Mouse (Mus musculus) cerebellum, postnatal 4 days (tissue): Measurements from ENCODE around the gene C130050O18Rik.

Experiments
- DNase-seq, 2 experiments: peaks; one replicate each; pipeline ENCODE4 v3.0.0; 2022; ENCODE audit warnings: low spot score in 2 of 2, mixed read lengths in 1 of 2

The C130050O18Rik gene

DNA sequence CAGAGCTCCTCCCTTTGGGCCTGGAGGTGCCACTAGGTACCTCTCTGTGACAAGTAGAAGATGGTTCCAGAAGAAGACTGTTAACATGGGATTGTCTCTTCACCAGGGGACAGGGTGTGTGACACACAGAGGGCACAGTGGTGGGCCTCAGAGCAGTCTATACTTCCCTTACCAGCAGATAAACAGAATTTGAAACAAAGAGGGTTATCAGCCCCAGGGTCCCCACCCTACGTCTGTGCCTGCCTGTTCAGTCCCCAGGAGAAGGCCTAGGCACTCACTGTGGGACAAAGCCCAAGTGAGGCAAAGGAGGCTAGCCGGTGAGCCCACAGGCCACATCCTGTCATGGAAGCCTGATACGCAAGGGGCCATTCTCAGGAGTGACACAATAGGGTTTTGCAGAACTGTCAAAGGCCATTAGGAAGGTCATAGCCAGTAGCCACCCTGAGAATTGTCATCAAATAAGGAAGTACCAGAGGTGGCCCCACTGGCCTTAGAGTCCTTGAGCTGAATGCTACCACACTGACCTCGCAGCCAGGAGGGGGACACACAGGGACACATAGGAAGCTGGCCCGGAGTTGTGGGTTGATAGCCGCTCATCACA, at the start of gene C130050O18Rik:
Gene C130050O18Rik, plus strand, starts transcription at position 480 of the 601 bp plus-strand sequence.
- no peak for DNase-seq

GRCm38 (mm10) chr5:139358653-139359052, 46.4 kb upstream of the C130050O18Rik start:
- DNase-seq = no peak

GRCm38 (mm10) chr5:139359244-139359643, 45.8 kb upstream of the C130050O18Rik start:
- DNase-seq = no peak

GRCm38 (mm10) chr5:139363858-139364257, 41.2 kb upstream of the C130050O18Rik start:
- no peak for DNase-seq

- DNase-seq = peak; percentile 95 to 96
These were observed 40.7 kb upstream of the C130050O18Rik start for GRCm38 (mm10) chr5:139364260-139364910.

- no peak for DNase-seq
These were observed 40.0 kb upstream of the C130050O18Rik start for GRCm38 (mm10) chr5:139364911-139365571.

- DNase-seq = no peak
These were observed 39.3 kb upstream of the C130050O18Rik start for GRCm38 (mm10) chr5:139365827-139366226.

- no peak for DNase-seq
These were observed 38.6 kb upstream of the C130050O18Rik start for GRCm38 (mm10) chr5:139366484-139366883.

GRCm38 (mm10) chr5:139367884-139368458, 37.1 kb upstream of the C130050O18Rik start:
- DNase-seq = no peak

GRCm38 (mm10) chr5:139368638-139369320, 36.3 kb upstream of the C130050O18Rik start:
- DNase-seq = no peak

DNA sequence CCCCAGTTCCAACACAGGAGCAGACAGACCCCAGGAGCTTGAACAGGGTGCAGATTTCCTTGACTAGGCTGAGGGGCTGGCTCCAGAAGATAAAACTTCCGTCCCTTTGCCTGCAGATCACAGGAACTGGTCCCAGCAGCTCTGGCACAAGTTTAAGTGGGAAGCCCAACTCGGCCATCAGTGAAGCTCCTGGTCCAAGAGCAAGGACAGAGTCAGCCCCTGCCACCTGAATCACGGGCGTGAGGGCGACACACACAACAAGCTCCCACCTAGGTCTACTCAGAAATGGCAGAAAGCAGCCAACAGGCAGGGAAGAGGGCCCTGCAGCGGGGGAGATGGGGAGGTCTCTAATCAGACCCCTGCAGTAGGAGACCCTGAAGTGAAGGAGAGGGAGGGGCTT, 34.7 kb upstream of the C130050O18Rik start:
- DNase-seq = no peak

GRCm38 (mm10) chr5:139371118-139371517, 34.0 kb upstream of the C130050O18Rik start:
- DNase-seq = no peak

GRCm38 (mm10) chr5:139371631-139372401, 33.3 kb upstream of the C130050O18Rik start:
- peak; percentile 82 to 91 for DNase-seq

DNA sequence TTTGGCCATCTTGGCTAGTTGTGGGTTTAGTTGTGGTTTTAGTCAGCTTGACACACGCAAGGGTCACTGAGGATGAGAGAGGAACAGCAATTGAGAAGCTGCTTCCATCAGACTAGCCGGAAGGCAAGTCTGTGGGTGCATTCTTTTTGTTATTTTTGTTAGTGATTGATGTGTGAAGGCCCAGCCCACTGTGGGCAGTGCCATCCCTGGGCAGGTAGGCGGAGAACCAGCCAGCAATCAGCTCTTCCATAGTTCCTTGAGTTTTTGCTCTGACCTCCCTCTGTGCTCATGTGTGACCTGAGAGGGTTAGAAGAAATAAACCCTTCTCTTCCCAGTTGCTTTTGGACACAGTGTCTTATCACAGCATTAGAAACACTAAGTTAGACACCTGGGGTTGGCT, 32.0 kb upstream of the C130050O18Rik start:
- no peak for DNase-seq

DNA sequence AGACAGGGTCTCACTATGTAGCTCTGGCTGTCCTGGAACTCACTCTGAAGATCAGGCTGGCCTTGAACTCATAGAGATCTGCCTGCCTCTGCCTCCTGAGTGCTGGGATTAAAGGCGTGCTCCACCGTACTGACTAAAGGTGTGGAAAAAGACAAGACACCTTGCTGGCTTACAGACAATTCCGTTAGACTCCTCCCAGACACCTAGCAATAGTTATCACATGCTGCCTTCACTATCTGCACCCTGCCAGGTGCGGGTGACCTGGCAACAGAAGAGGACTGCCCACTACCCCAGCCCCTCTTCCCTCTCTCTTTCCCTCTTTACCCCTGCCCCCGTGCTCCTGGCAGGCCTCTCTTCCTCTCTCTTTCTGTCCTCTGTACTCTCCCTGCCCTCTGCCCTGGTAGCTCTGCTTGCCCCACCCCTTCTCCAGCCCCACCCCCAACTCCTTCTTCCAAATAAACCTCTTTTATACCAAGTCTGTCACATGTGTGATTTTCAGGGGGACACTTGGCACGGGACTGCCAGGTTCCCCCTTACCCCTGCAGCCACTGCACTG, 31.1 kb upstream of the C130050O18Rik start:
- DNase-seq = no peak

DNA sequence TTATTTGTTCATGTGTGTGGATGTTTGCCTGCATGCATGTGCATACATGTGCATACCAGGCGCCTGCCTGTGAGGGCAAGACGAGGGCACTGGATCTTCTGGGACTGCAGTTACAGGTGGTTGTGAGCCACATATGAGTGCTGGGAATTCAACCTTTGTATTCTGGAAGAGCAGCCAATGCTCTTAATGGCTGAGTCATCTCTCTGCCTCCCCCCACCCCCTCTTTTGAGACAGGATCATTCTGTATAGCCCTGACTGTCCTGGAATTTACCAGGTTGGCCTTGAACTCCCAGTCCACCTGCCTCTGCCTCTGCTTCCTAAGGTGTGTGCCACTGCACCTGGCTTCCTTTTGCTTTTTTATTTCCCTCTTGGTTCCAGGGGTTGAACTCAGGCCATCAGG, 30.2 kb upstream of the C130050O18Rik start:
- DNase-seq = no peak

- DNase-seq = no peak
These were observed 27.4 kb upstream of the C130050O18Rik start, which contains the start of gene Gpr146 for GRCm38 (mm10) chr5:139377468-139378270. Gpr146 (plus strand) TSS chr5:139377697.

DNA sequence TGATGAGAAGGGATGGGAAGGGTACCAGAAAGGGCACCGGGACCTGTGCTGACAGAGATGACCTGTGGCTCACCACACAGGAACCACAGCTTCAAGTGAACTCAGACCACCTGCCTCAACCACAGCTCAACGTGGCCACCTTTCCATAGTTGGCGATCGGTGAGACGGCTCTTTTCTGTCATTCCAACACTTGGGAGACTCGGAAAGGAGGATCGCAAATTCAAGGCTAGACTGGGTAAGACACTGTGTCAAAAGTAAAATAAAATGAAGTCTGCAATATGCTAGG, 26.9 kb upstream of the C130050O18Rik start:
- no peak for DNase-seq

DNA sequence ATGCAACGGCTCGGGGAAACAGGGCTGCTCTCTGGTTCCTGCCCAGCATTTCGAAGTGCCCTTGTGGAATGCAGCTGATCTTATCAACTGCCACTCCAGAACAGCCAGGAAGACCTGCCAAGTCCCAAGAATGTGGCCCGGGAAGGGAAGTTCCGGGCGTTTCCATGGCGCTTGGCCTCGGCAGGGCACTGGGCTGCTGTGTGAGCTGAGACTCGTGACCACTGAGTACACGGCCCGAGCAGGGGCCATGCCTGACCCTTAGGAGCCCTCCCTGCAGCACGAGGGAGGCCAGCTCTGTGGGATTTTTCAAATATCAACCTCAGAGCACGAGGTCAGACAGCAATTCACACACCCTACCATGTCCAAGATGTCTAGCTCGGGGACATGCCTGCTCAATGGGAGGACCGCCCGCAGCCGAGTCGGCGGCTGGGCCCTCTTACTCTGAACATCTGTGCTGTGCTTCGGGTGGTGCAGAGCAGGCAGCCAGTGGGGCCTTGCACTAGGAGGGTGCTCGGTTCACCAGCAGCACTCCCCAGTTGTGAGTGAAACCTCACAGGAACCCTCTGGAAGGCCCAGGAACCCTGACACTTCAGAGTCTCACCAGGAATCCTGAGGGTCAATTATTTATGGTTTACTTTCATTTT, 26.0 kb upstream of the C130050O18Rik start:
- DNase-seq = peak in 1 of 2 experiments; percentile 34
